Mouse (Mus musculus) cerebellum, adult 2 months (tissue): ENCODE measurements at regions not wholly inside any gene's neighbourhood (a gene's known extent, or its start where the extent isn't known, plus 50 kb on each side); places are given as distances from the start of the nearest gene placed in this dataset.
"Not testable (repeated sequence)": the region's sequence is repeated elsewhere in the genome, so short reads cannot be mapped to it uniquely, and the experiment has no call there.

ENCODE experiments used
- CTCF ChIP-seq: fragments of 200-500 bp; IDR thresholded peaks from 2 replicates; pipeline ENCODE4 v1.5.1; 2011; ENCODE audit warnings: low read depth, mild to moderate bottlenecking, control low read depth, low read length, moderate library complexity, borderline replicate concordance; ENCODE audit not compliant: insufficient read depth
- POLR2A ChIP-seq: fragments of 200-500 bp; IDR thresholded peaks from 2 replicates; pipeline ENCODE4 v1.6.1; 2011; ENCODE audit warnings: low read length, control low read depth, borderline replicate concordance; ENCODE audit not compliant: insufficient read depth

DNA sequence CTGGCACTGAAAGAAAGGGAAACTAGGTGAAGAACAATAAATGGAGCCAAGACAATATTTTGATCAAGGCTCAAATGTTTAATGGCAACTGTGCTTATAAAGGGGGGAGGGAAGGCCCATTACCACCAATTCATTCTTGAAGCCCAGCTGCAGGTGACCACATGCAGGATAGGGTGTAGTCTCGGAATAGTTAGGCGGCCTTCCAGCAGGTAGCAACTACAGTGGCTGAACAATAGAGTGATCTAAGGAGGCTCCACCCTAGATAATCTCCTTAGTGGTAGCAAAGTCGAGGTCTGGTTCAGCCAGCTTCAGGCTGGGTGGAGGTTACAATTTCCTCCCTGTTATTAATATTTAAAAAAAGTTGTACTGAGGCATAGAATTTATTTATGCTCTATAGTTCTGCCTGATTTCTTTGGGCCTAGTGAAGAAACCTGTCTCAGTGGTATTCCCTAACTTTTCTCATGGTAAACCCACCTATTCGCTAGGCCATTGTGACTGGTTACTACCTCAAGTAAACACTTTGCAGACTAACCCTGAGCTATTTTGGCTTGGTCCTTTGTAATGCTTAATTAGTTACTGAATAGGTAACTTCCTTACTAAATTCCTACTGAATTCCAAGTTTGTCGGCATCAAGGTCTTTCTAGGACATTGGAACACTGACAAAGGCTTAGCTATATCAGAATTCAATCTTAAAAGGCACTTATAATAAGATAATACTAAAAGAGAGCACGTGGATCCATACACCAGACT is 774.1 kb upstream of the 4930444P10Rik start:
- TF ChIP-seq CTCF, POLR2A: not testable (repeated sequence)
